In genomic region chr6:72544283-72544987, GRCm38 (mm10) we compare ENCODE assay signal across 8 mouse cellular contexts. TPM values are rescaled to one million over a fixed set of nuclear protein-coding genes. Genes with fewer than 3 reads are reported as not detected.
A peak's percentile ranks its signal among the peaks of the same experiment; 100 is the strongest.
DNase-seq lines count a peak whose midpoint lies in the region; ATAC-seq lines count a peak whose summit lies in the region.

Gene Capg, plus strand, starts transcription at chr6:72544391.

- H3K27me3 ChIP-seq in embryonic facial prominence, embryonic 15.5 days: no peaks in the 10 kb centered on the region
- H3K27me3 ChIP-seq in heart, embryonic 16.5 days (ENCODE audit: control insufficient read depth, insufficient read depth, low read length): no peaks in the 10 kb centered on the region
- H3K27me3 ChIP-seq in megakaryocyte, embryonic 14.5 days (replicated peaks): no peaks in the 10 kb centered on the region
- no peaks in the 10 kb centered on the region for H3K27me3 ChIP-seq in stomach, embryonic 15.5 days (replicated peaks)

- no peaks in the 10 kb centered on the region for H3K36me3 ChIP-seq in embryonic facial prominence, embryonic 15.5 days
- H3K36me3 ChIP-seq in heart, embryonic 16.5 days (ENCODE audit: control insufficient read depth, insufficient read depth): 0 out of 2 replicates have a peak, but pooled peaks cover 2% of the 10 kb centered on the region
- H3K36me3 ChIP-seq in megakaryocyte, embryonic 14.5 days (replicated peaks; ENCODE audit: low read length): peaks cover 5% of the 10 kb centered on the region
- 0 out of 2 replicates have a peak, but pooled peaks cover 3% of the 10 kb centered on the region for H3K36me3 ChIP-seq in stomach, embryonic 15.5 days

- H3K4me2 ChIP-seq in embryonic facial prominence, embryonic 15.5 days (replicated peaks): peak within 1 kb of the TSS; percentile 46
- H3K4me2 ChIP-seq in heart, embryonic 16.5 days (ENCODE audit: low read depth, low read length): peak within 1 kb of the TSS; percentile 81
- H3K4me2 ChIP-seq in stomach, embryonic 15.5 days: peak within 1 kb of the TSS; percentile 55

- H3K27ac ChIP-seq in embryonic facial prominence, embryonic 15.5 days (replicated peaks): peak within 1 kb of the TSS; percentile 76
- H3K27ac ChIP-seq in heart, embryonic 16.5 days (ENCODE audit: low read length): peak within 1 kb of the TSS; percentile 71
- H3K27ac ChIP-seq in stomach, embryonic 15.5 days: peak within 1 kb of the TSS; percentile 53

- peak; percentile 37 for DNase-seq in embryo, embryonic 11 days
- no peak for DNase-seq in embryo, embryonic 10 days (ENCODE audit: low spot score)
- peak; percentile 66 to 81 for DNase-seq in kidney, postnatal 25 days
- DNase-seq in cerebellum, postnatal 14 days: no peak

- peak within 1 kb of the TSS; percentile 27 for H3K9ac ChIP-seq in embryonic facial prominence, embryonic 15.5 days
- peak within 1 kb of the TSS; percentile 74 for H3K9ac ChIP-seq in heart, embryonic 16.5 days (ENCODE audit: low read length)
- H3K9ac ChIP-seq in stomach, embryonic 15.5 days: peak within 1 kb of the TSS; percentile 18; the same call in 1 of the 2 replicates

- 6% methylated on average over 23 of the region's 23 CpGs for WGBS in embryonic facial prominence, embryonic 15.5 days
- WGBS in heart, embryonic 16.5 days: 6% methylated on average over 23 of the region's 23 CpGs
- 8% methylated on average over 23 of the region's 23 CpGs for WGBS in stomach, embryonic 15.5 days

- H3K9me3 ChIP-seq in embryonic facial prominence, embryonic 15.5 days (replicated peaks): no peaks in the 10 kb centered on the region
- H3K9me3 ChIP-seq in heart, embryonic 16.5 days (replicated peaks; ENCODE audit: control insufficient read depth, low read length): peaks cover 5% of the 10 kb centered on the region; the same call in 1 of the 2 replicates
- H3K9me3 ChIP-seq in megakaryocyte, embryonic 14.5 days: peaks cover 11% of the 10 kb centered on the region
- H3K9me3 ChIP-seq in stomach, embryonic 15.5 days: no peaks in the 10 kb centered on the region

- H3K4me3 ChIP-seq in embryonic facial prominence, embryonic 15.5 days (replicated peaks): peak within 1 kb of the TSS; percentile 36
- peak within 1 kb of the TSS; percentile 60 for H3K4me3 ChIP-seq in heart, embryonic 16.5 days (ENCODE audit: low read length)
- H3K4me3 ChIP-seq in megakaryocyte, embryonic 14.5 days (replicated peaks): peak within 1 kb of the TSS; percentile 91
- peak within 1 kb of the TSS; percentile 41 for H3K4me3 ChIP-seq in stomach, embryonic 15.5 days (replicated peaks)

- ATAC-seq in embryonic facial prominence, embryonic 15.5 days (ENCODE audit: insufficient number of reproducible peaks, low FRiP score, low TSS enrichment, low read depth): peak; percentile 50; the same call in 1 of the 2 replicates
- peak; percentile 65 for ATAC-seq in heart, embryonic 16.5 days (replicated peaks; ENCODE audit: extremely low read depth, insufficient read depth, low FRiP score)
- peak; percentile 20; the same call in 1 of the 2 replicates for ATAC-seq in stomach, embryonic 15.5 days (ENCODE audit: insufficient read depth, low FRiP score, low read depth)

- peaks cover 27% of the 10 kb centered on the region for H3K4me1 ChIP-seq in embryonic facial prominence, embryonic 15.5 days
- H3K4me1 ChIP-seq in heart, embryonic 16.5 days (ENCODE audit: control insufficient read depth, insufficient read depth, low read length): peaks cover 11% of the 10 kb centered on the region
- H3K4me1 ChIP-seq in megakaryocyte, embryonic 14.5 days: peaks cover 45% of the 10 kb centered on the region
- 0 out of 2 replicates have a peak, but pooled peaks cover 3% of the 10 kb centered on the region for H3K4me1 ChIP-seq in stomach, embryonic 15.5 days

RNA-seq across cellular contexts. Expression of gene Capg, which starts in this region (rescaled TPM):
- 122 and 132 TPM in 2 replicates for polyA plus RNA-seq in embryonic facial prominence, embryonic 15.5 days (2015; fragmentation: Nextera tagmentation; extraction: Ambion mirVana)
- polyA plus RNA-seq in heart, embryonic 16.5 days (2015; fragmentation: Nextera tagmentation; extraction: Ambion mirVana): 32.3 and 32.8 TPM in 2 replicates
- 7.6 and 140 TPM in 2 replicates for polyA plus RNA-seq in megakaryocyte, embryonic 14.5 days (2012; ENCODE audit: insufficient read depth, low replicate concordance)
- 80.9 and 98.6 TPM in 2 replicates for polyA plus RNA-seq in stomach, embryonic 15.5 days (2015; fragmentation: Nextera tagmentation; extraction: Ambion mirVana)

Comparison
In these comparisons a context has a peak if more than half of its experiments do, and no peak if none do; other contexts are left out.
1. DNase-seq: peak in embryo, embryonic 11 days (single experiment) and kidney, postnatal 25 days (2 of 2); none in embryo, embryonic 10 days (single experiment) and cerebellum, postnatal 14 days (0 of 2).
2. H3K4me3 ChIP-seq: peak in every context shown above with its lines; median percentile 91 in megakaryocyte, embryonic 14.5 days; 60 in heart, embryonic 16.5 days; 41 in stomach, embryonic 15.5 days; 36 in embryonic facial prominence, embryonic 15.5 days.
3. H3K9ac ChIP-seq: peak in every context shown above with its lines; median percentile 74 in heart, embryonic 16.5 days; 27 in embryonic facial prominence, embryonic 15.5 days; 18 in stomach, embryonic 15.5 days.
4. Peak in every context shown above with its lines, with median percentiles within 50 percentile points of each other: ATAC-seq, H3K27ac ChIP-seq and H3K4me2 ChIP-seq.